Mouse (Mus musculus) testis, adult 2 months (tissue): ENCODE data around the gene Naaladl2.

Experiments used
- CTCF ChIP-seq: fragments of 200-500 bp; IDR thresholded peaks from 2 replicates; pipeline ENCODE4 v1.5.1; 2012; ENCODE audit warnings: low read depth, mild to moderate bottlenecking, inconsistent platforms, low read length, moderate library complexity; ENCODE audit not compliant: control insufficient read depth, insufficient read depth, insufficient replicate concordance
- POLR2A ChIP-seq: fragments of 200-500 bp; IDR thresholded peaks from 2 replicates; pipeline ENCODE4 v1.6.1; 2012; ENCODE audit warnings: low read depth, mild to moderate bottlenecking, inconsistent platforms, low read length, moderate library complexity; ENCODE audit not compliant: control insufficient read depth

DNA sequence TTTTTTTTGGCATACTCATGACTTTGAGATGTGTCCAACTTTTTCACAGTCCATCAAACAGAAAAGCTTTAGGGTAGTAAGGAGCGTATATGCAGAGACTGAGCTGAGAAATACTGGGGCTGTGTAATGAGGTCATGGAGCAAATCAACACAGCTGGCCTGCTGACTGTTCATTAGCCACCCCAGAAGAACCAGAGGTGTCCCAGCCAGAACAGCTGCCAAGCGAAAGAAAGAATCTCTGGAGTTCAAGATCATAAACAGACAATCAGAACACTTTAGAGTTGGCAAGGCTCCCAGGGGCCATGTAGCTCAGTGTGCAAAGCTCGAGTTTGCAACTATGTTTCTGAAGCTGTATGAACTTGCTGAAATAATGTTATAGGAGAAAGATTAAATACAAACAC is 35.1 kb downstream of the Naaladl2 start:
- TF ChIP-seq CTCF, result no peak
- TF ChIP-seq POLR2A, result no peak
